Mouse (Mus musculus) lung, adult 2 months (tissue): ENCODE measurements around the gene Golga2.

Experiments used
- CTCF ChIP-seq: fragments of 200-500 bp; IDR thresholded peaks from 2 replicates; pipeline ENCODE4 v1.5.1; 2011; ENCODE audit warnings: mild to moderate bottlenecking, low read length, control low read depth; ENCODE audit not compliant: insufficient read depth
- POLR2A ChIP-seq: fragments of 200-500 bp; IDR thresholded peaks from 2 replicates; pipeline ENCODE4 v1.6.1; 2011; ENCODE audit warnings: low read depth, mild to moderate bottlenecking, control low read depth, low read length, borderline replicate concordance; ENCODE audit errors: extremely low read depth

- TF ChIP-seq CTCF (no peak), POLR2A (no peak)
These were observed 31.8 kb downstream of the Golga2 start for GRCm38 (mm10) chr2:32318709-32319585.
